Mouse (Mus musculus) hindbrain, postnatal 0 days (tissue): ENCODE measurements at regions not wholly inside any gene's neighbourhood (a gene's known extent, or its start where the extent isn't known, plus 50 kb on each side); places are given as distances from the start of the nearest gene placed in this dataset.

Source experiments
- ATAC-seq: fragments of 200-750 bp; cut with Nextera tagmentation; 2 replicates; pipeline ENCODE4 v1.8.0; 2017; ENCODE audit warnings: mild to moderate bottlenecking, moderate TSS enrichment, moderate library complexity
- DNase-seq: peaks from one replicate; pipeline ENCODE4 v3.0.0-alpha.2; 2015; ENCODE audit warnings: low spot score
- H3K27ac ChIP-seq: fragments of 300-500 bp; sonication (generic); 2 replicates; pipeline ENCODE4 v1.5.1; 2014; ENCODE audit warnings: mild to moderate bottlenecking
- H3K27me3 ChIP-seq: fragments of 300-500 bp; sonication (generic); 2 replicates; pipeline ENCODE4 v1.6.1; 2014; ENCODE audit warnings: low read length, mixed read lengths; ENCODE audit not compliant: insufficient read depth
- H3K36me3 ChIP-seq: fragments of 300-500 bp; sonication (generic); 2 replicates; pipeline ENCODE4 v1.6.1; 2014; ENCODE audit warnings: low read length, mixed read lengths; ENCODE audit not compliant: insufficient read depth
- H3K4me1 ChIP-seq: fragments of 300-500 bp; sonication (generic); 2 replicates; pipeline ENCODE4 v1.6.1; 2014; ENCODE audit warnings: antibody characterized with exemption, low read length, mixed read lengths; ENCODE audit not compliant: insufficient read depth
- H3K4me2 ChIP-seq: fragments of 300-500 bp; sonication (generic); 2 replicates; pipeline ENCODE4 v1.6.1; 2014; ENCODE audit warnings: low read depth, mild to moderate bottlenecking, low read length, moderate library complexity, mixed read lengths
- H3K4me3 ChIP-seq: fragments of 300-500 bp; sonication (generic); 2 replicates; pipeline ENCODE4 v1.5.1; 2014; ENCODE audit warnings: low read length
- H3K9ac ChIP-seq: fragments of 300-500 bp; sonication (generic); replicated peaks from 2 replicates; pipeline ENCODE4 v1.6.1; 2014; ENCODE audit warnings: mild to moderate bottlenecking, low read length, moderate library complexity, mixed read lengths
- H3K9me3 ChIP-seq: fragments of 300-500 bp; sonication (generic); 2 replicates; pipeline ENCODE4 v1.6.1; 2016; ENCODE audit warnings: low read length, mixed read lengths
- CTCF ChIP-seq: IDR thresholded peaks from 2 replicates; pipeline ENCODE4 v1.5.1; 2016; ENCODE audit warnings: antibody characterized with exemption, control low read depth, low read depth
- WGBS: fragments of 180-500 bp; shearing (Covaris S2); extraction: QIAGEN DNeasy Blood & Tissue Kit; methylation state at CpG from one replicate; pipeline ENCODE4 v1.1.7; 2014; 5-methylcytosine and 5-hydroxymethylcytosine counted together

DNA sequence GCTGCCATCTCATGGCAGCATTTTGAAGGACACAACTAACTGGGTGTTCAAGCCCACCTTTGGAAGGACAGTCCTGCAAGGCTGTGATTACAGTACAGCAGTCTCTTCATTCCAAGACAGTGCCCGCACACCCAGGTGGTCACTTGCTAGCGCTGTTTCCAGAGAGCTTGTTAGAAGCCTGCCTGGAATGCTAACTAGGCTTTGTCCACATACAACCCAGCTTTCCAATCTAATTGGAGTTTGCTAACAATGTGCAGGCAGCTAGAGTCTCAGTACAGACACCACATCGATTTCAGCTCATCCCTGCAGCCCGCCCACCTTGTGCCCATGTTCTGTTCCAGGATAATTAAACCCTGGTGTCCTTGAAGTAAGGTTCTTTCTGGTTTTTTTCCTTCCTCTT, 1499.9 kb upstream of the Gm6569 start:
- TF ChIP-seq CTCF, result 0 out of 2 replicates have a peak, but pooled peaks have one; percentile 3

GRCm38 (mm10) chr15:72339629-72340028, 1494.7 kb upstream of the Gm6569 start:
- Histone ChIP-seq H3K9ac (no peak overlapping the region), H3K9me3 (no peaks in the 10 kb centered on the region), H3K27ac (no peak overlapping the region), H3K27me3 (no peaks in the 10 kb centered on the region), H3K4me2 (no peak overlapping the region), H3K4me1 (peaks cover 6% of the 10 kb centered on the region; the same call in 1 of the 2 replicates), H3K36me3 (no peaks in the 10 kb centered on the region), H3K4me3 (no peak overlapping the region)
- DNase-seq, result no peak
- no peak for TF ChIP-seq CTCF
- WGBS, result 86% methylated on average over 1 of the region's 1 CpGs
- ATAC-seq, result no peak

More for the DNA sequence above, 1499.9 kb upstream of the Gm6569 start:
- DNase-seq, result no peak
- no peaks in the 10 kb centered on the region for H3K27me3 ChIP-seq
- no peak overlapping the region for H3K9ac ChIP-seq
- H3K36me3 ChIP-seq, result no peaks in the 10 kb centered on the region
- H3K9me3 ChIP-seq, result no peaks in the 10 kb centered on the region
- WGBS, result 50% methylated on average over 4 of the region's 4 CpGs
- no peaks in the 10 kb centered on the region for H3K4me1 ChIP-seq
- ATAC-seq, result no peak
- H3K27ac ChIP-seq, result no peak overlapping the region
- H3K4me2 ChIP-seq, result no peak overlapping the region
- H3K4me3 ChIP-seq, result no peak overlapping the region

GRCm38 (mm10) chr15:72341991-72342390, 1492.4 kb upstream of the Gm6569 start:
- H3K9me3 ChIP-seq, result no peaks in the 10 kb centered on the region
- H3K27me3 ChIP-seq, result no peaks in the 10 kb centered on the region
- WGBS, result 60% methylated on average over 2 of the region's 2 CpGs
- H3K27ac ChIP-seq, result no peak overlapping the region
- H3K4me3 ChIP-seq, result no peak overlapping the region
- DNase-seq, result no peak
- H3K36me3 ChIP-seq, result no peaks in the 10 kb centered on the region
- H3K9ac ChIP-seq, result no peak overlapping the region
- no peak for ATAC-seq
- no peak overlapping the region for H3K4me2 ChIP-seq
- H3K4me1 ChIP-seq, result peaks cover 6% of the 10 kb centered on the region; the same call in 1 of the 2 replicates
- TF ChIP-seq CTCF, result no peak

- no peaks in the 10 kb centered on the region for H3K9me3 ChIP-seq
- no peak overlapping the region for H3K4me2 ChIP-seq
- H3K4me1 ChIP-seq, result peaks cover 6% of the 10 kb centered on the region; the same call in 1 of the 2 replicates
- H3K4me3 ChIP-seq, result no peak overlapping the region
- 80% methylated on average over 4 of the region's 4 CpGs for WGBS
- no peak overlapping the region for H3K27ac ChIP-seq
- DNase-seq (no peak), ATAC-seq (no peak)
- no peaks in the 10 kb centered on the region for H3K27me3 ChIP-seq
- no peaks in the 10 kb centered on the region for H3K36me3 ChIP-seq
- no peak overlapping the region for H3K9ac ChIP-seq
- no peak for TF ChIP-seq CTCF
Observed at GRCm38 (mm10) chr15:72342504-72342903, 1491.9 kb upstream of the Gm6569 start.

DNA sequence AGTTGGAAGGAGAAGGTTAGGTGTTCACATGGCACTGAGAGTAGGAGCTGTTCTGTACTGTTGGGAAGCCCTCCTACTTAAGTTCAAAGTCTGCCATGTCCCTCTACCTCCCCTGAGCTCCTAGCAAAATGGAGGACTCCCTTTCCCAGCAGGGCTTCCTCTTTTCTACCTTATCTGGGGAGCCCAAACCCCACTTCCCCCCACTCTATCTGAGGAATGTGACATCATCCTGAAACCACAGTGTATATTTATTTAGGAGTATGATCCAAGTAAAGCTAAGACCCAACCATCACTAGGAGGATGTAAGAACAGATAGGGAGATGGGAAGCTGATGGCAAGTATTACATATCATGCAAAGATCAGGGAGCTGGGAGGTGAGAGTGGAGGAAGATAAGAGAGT, 1490.6 kb upstream of the Gm6569 start:
- Histone ChIP-seq H3K9me3 (no peaks in the 10 kb centered on the region), H3K4me3 (no peak overlapping the region), H3K27ac (no peak overlapping the region), H3K36me3 (no peaks in the 10 kb centered on the region), H3K4me2 (no peak overlapping the region), H3K9ac (no peak overlapping the region), H3K4me1 (peaks cover 6% of the 10 kb centered on the region; the same call in 1 of the 2 replicates), H3K27me3 (no peaks in the 10 kb centered on the region)
- ATAC-seq (no peak), DNase-seq (no peak)
- no peak for TF ChIP-seq CTCF

DNA sequence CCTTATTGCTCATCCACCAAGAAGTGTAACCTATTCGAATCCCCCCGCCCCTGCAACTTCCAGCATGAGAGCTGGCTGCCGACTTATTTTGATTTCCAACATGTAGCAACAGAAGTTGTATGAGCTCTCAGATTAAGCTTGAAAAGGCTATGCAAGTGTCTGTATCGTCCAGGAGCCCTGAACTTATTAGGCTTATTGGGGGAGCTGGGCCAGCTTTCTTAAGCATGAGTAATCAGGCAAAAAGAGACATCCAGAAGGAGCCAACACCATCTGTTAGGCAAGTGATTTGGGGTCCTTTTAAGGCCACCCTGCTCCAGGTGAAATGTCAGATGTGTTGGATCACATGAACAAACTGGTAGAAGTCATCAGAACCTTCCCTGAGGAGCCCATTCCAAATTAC, 1481.0 kb upstream of the Gm6569 start:
- WGBS, result 63% methylated on average over 4 of the region's 4 CpGs
- TF ChIP-seq CTCF, result no peak
- Histone ChIP-seq H3K27ac (no peak overlapping the region), H3K4me1 (no peaks in the 10 kb centered on the region), H3K9ac (no peak overlapping the region), H3K4me2 (no peak overlapping the region), H3K9me3 (no peaks in the 10 kb centered on the region), H3K36me3 (no peaks in the 10 kb centered on the region), H3K27me3 (no peaks in the 10 kb centered on the region), H3K4me3 (no peak overlapping the region)
- ATAC-seq, result no peak
- peak; percentile 20 for DNase-seq

GRCm38 (mm10) chr15:72355626-72356025, 1478.7 kb upstream of the Gm6569 start:
- no peak overlapping the region for H3K9ac ChIP-seq
- H3K4me2 ChIP-seq, result no peak overlapping the region
- H3K27me3 ChIP-seq, result no peaks in the 10 kb centered on the region
- DNase-seq (no peak), ATAC-seq (no peak)
- H3K4me3 ChIP-seq, result no peak overlapping the region
- H3K4me1 ChIP-seq, result no peaks in the 10 kb centered on the region
- no peaks in the 10 kb centered on the region for H3K36me3 ChIP-seq
- no peak overlapping the region for H3K27ac ChIP-seq
- no peaks in the 10 kb centered on the region for H3K9me3 ChIP-seq
- no peak for TF ChIP-seq CTCF
